ENCODE assay signal across 12 mouse cellular contexts in the genomic region with DNA sequence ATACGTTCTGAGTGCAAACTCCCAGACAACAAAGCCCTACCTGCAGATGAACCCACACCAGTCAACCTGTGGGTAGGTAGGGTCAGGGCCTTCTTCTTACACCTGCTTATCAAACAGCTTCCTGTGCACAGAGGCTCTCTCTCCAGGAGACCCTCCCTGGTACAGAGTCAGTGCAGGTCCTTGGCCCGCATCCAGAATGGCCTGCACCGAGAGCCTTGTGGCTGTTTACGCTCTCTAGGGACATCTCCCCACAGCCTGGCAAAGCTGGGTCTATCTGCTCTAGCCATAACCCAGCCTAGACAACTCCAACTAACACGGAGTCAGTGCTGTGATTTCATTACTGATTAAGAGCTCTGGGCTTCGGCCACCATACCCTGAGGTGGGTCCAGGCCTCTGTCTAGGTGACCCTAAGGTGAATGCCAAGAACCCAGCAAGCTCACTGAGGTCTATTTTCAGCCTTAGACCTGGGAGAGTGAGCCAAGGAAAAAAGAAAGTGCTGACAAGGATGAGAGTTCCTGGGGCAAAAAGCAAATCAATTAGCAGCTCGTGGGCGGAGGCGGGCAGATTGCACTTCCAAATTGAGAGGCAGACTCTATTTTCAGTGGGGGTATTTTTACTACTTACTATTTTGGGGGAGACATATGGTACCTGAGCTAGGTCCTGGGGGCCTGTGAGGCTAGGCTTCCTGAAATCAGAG.
A peak's percentile ranks its signal among the peaks of the same experiment; 100 is the strongest.
DNase-seq lines count a peak whose midpoint lies in the region; ATAC-seq lines count a peak whose summit lies in the region.
"Had no signal": no experiment of that assay in that cellular context is flagged by ENCODE, and none has a peak within 500 bp of the region (broad histone marks: within the 10 kb centered on the region; RNA-seq: fewer than 3 reads in every experiment).

No protein-coding gene starts in this region.

- no peaks in the 10 kb centered on the region for H3K36me3 ChIP-seq in forebrain, embryonic 10.5 days (replicated peaks)
- no peaks in the 10 kb centered on the region for H3K36me3 ChIP-seq in forebrain, embryonic 13.5 days (ENCODE audit: poor library complexity, severe bottlenecking)
- H3K36me3 ChIP-seq in heart, embryonic 13.5 days = no peaks in the 10 kb centered on the region
- H3K36me3 ChIP-seq: G1E; limb, embryonic 10.5 days; liver, embryonic 15.5 days had no signal

- no peaks in the 10 kb centered on the region for H3K9me3 ChIP-seq in forebrain, embryonic 10.5 days
- H3K9me3 ChIP-seq in forebrain, embryonic 13.5 days (replicated peaks) = no peaks in the 10 kb centered on the region
- no peaks in the 10 kb centered on the region for H3K9me3 ChIP-seq in heart, embryonic 13.5 days
- H3K9me3 ChIP-seq: G1E; limb, embryonic 10.5 days; liver, embryonic 15.5 days had no signal

- H3K4me3 ChIP-seq in forebrain, embryonic 10.5 days = no peak overlapping the region
- H3K4me3 ChIP-seq in forebrain, embryonic 13.5 days = no peak overlapping the region
- H3K4me3 ChIP-seq in heart, embryonic 13.5 days = no peak overlapping the region
- H3K4me3 ChIP-seq: limb, embryonic 10.5 days; liver, embryonic 15.5 days had no signal

- H3K4me1 ChIP-seq in forebrain, embryonic 10.5 days = peaks cover 37% of the 10 kb centered on the region
- peaks cover 35% of the 10 kb centered on the region for H3K4me1 ChIP-seq in forebrain, embryonic 13.5 days
- H3K4me1 ChIP-seq in heart, embryonic 13.5 days = peaks cover 48% of the 10 kb centered on the region
- H3K4me1 ChIP-seq: liver, embryonic 15.5 days had no signal

- 92% methylated on average over 9 of the region's 9 CpGs for WGBS in forebrain, embryonic 10.5 days
- 88% methylated on average over 9 of the region's 9 CpGs for WGBS in forebrain, embryonic 13.5 days
- 35% methylated on average over 9 of the region's 9 CpGs for WGBS in heart, embryonic 13.5 days

- no peaks in the 10 kb centered on the region for H3K27me3 ChIP-seq in forebrain, embryonic 10.5 days (ENCODE audit: poor library complexity, severe bottlenecking)
- no peaks in the 10 kb centered on the region for H3K27me3 ChIP-seq in forebrain, embryonic 13.5 days
- no peaks in the 10 kb centered on the region for H3K27me3 ChIP-seq in heart, embryonic 13.5 days (replicated peaks)
- H3K27me3 ChIP-seq: liver, embryonic 15.5 days had no signal

- no peak overlapping the region for H3K9ac ChIP-seq in forebrain, embryonic 13.5 days
- H3K9ac ChIP-seq in heart, embryonic 13.5 days = no peak overlapping the region
- H3K9ac ChIP-seq: liver, embryonic 15.5 days had no signal

- ATAC-seq in forebrain, embryonic 13.5 days = no peak
- no peak for ATAC-seq in heart, embryonic 13.5 days (ENCODE audit: extremely low read depth, insufficient number of reproducible peaks, low FRiP score, low TSS enrichment)
- ATAC-seq: intestine, embryonic 16.5 days had no signal

- no peak overlapping the region for H3K4me2 ChIP-seq in forebrain, embryonic 13.5 days
- 0 out of 2 replicates have a peak overlapping the region, but pooled peaks have one; percentile 12 for H3K4me2 ChIP-seq in heart, embryonic 13.5 days
- H3K4me2 ChIP-seq: liver, embryonic 15.5 days had no signal

- DNase-seq in forebrain, embryonic 10.5 days (ENCODE audit: extremely low spot score, low spot score) = no peak
- peak; percentile 25 for DNase-seq in layer of hippocampus, adult 9-11 months
- no peak for DNase-seq in layer of hippocampus, adult 9-10 months (ENCODE audit: low spot score)
- DNase-seq in layer of hippocampus, postnatal 14 days (ENCODE audit: low spot score in 2 of 2) = peak; percentile 18 to 25
- DNase-seq in adrenal gland, postnatal 25 days = no peak
- DNase-seq in cerebellum, adult 8-10 months = no peak

- peak overlapping the region; percentile 53; the same call in 1 of the 2 replicates for H3K27ac ChIP-seq in forebrain, embryonic 10.5 days
- H3K27ac ChIP-seq in forebrain, embryonic 13.5 days = no peak overlapping the region
- peak overlapping the region; percentile 86 for H3K27ac ChIP-seq in heart, embryonic 13.5 days (replicated peaks)
- H3K27ac ChIP-seq: limb, embryonic 10.5 days; liver, embryonic 15.5 days had no signal

Comparison
In these comparisons a context has a peak if more than half of its experiments do, and no peak if none do; other contexts are left out.
1. DNase-seq: peak in layer of hippocampus, adult 9-11 months (single experiment) and layer of hippocampus, postnatal 14 days (2 of 2); none in forebrain, embryonic 10.5 days (single experiment), layer of hippocampus, adult 9-10 months (single experiment), adrenal gland, postnatal 25 days (single experiment) and cerebellum, adult 8-10 months (single experiment).